Mouse (Mus musculus) adrenal gland, postnatal 10 days (tissue): ENCODE data around the gene Pak1. TPM values are rescaled to one million over a fixed set of nuclear protein-coding genes. Genes with fewer than 3 reads are reported as not detected.
"Not testable (repeated sequence)": the region's sequence is repeated elsewhere in the genome, so short reads cannot be mapped to it uniquely, and the experiment has no call there.

ENCODE experiments used
- DNase-seq: peaks from one replicate; pipeline ENCODE4 v3.0.0; 2021; ENCODE audit warnings: mixed read lengths
- total RNA-seq, 2 experiments: library from RNA; stranded (reverse); gene quantifications; 2 replicates each; pipeline ENCODE4 v1.2.3; 2021

Gene Pak1
- total RNA-seq, 2 experiments from 2014 or later = 17.7 to 20.7 TPM

DNA sequence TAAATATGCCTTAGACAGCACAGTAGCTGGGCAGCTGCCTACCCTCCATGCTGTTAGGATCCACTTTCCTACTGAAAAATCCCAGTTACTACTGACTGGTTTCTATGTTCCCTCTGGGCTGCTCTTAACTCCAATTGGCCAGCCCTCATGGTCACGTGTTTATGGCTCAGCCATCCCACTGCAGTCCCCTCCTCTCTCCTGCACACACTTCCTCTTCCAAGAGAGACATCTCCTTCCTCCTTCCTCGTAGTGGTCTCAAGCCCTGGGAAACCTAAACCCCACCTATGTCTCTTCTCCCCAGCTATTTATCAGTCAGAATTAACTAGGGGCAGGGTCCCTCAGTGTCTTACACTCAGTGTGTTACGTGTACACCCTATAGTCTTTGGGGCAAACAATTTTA, 61.2 kb downstream of the Pak1 start:
- not testable (repeated sequence) for DNase-seq

DNA sequence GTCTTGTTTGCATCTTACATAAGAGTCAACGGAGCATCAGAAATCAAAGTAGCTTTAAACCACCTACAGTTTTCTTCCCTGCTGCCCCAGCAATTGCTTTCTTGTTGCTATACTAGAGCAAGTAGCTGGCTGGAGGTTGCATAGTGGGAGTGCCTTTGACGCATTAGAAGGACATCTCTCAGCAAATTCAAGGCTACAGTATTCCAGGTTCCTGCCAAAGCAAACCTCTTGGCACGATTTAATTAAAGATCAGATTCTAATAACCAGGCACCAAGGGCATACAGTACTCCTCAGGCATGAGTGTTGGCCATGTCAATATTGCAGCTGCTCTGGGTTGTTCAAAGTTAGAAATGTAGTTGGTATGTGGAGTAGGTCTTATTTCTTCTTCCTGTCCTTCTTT, 62.0 kb downstream of the Pak1 start:
- DNase-seq = peak; percentile 28

DNA sequence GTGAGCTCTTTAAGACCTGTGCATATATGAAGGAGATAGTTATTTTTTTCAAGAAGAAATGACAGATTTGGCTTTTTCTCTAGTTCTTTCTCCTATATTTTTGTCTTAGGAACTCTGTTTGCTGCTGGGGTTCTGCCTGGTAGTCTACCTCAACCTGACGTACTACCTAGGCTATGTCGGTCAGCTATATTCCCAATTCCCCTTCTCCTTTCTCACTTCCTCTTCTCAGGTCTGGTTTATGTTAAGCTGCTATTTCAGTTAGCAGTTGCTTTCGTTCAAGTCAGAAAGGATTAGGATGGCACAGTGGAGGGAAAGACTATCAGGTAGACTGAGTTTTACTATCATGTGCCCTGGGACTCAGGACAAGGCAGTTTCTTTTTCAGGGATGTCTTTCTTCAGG, 75.2 kb downstream of the Pak1 start:
- no peak for DNase-seq

DNA sequence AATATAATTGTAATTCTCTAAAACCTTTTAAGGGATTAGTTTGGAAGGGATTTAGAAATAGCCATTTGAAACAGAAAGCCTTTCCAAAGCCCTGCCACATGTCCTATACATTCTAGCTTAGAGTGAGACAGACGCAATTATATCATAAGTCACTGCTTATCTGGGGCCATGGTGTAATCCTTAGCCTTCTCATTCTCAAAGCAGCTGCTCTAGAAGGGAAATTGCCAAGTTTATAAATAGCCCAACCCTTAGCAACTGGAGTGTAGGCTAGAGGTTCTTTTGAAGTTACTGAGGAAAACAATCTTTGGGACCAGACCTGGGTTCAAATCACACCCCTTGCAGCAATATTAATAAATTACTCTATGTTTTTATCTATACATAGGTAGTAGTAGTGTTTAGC, 76.2 kb downstream of the Pak1 start:
- no peak for DNase-seq

DNA sequence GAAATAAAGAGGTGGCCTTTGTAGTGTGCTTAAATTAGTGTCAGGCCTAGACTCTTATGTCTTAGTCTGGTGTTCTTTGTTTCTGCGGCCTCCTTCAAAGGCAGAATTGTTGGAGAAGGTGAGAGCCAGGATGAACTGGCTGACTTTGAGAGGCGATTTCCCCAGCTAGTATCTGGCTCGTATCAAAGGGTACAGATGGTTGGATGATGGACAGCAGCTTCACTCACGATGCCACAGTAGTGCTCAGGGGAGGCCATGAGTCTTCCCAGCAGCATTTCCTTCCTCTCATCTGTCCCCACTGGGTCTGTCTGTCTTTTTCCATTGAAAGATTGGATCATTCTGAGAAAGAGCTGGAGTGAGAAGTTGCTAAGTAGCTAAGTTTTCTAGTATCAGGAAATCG, 79.5 kb downstream of the Pak1 start:
- no peak for DNase-seq

DNA sequence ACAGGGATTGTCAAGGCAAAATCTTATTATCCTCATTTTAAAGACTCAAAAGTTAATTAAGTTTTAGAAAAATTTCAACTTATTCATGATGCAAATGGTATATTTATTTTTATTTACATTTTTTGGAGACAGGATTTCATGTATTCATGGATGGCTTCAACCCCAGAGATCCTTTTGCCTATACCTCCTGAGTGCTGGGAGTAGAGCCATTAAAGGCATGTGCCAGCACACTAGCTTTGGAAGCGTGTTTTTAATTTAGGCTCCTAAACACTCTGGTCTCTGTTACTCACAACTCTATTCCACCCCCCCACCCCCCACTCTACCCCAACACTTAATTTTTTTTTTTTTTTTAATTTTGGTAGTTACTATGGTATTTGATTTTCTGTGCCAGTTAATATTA, 80.4 kb downstream of the Pak1 start:
- no peak for DNase-seq

DNA sequence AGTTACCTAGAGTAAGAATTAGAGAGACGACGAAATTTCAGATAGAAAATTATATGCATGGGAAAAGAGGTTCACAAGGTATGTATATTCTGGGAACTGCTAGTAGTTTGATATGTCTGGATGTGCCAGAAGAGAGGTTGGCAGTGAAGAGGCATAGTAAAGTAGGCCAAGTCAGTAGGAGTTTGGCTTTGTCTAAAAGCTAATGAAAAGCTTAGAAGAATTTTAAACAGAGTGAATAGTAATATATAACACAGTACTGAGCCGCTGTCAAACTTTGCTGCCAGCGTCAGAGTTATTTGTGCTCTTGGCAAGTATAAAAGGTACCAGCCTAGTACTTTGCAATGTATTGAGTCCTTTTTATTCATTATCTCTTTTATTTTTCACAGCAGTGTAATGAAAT, 84.1 kb downstream of the Pak1 start:
- no peak for DNase-seq

DNA sequence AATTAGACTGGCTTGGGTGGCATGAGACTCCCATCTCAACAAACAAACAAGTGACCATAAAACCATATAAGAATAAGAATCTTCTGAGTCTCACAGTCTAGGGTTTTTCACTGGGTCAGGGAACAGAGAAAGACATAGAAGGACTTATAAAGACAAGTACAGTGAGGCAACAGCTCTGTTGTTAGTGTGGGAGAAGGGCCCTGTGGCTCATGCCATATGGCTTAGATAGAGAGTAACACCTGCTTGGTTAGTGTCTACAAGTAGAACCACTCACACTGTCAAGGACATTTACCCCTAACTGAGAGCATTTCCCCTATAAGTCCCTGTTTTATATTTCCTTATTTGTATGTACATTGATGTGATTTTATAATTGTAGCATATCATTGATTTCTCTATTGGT, 85.0 kb downstream of the Pak1 start:
- no peak for DNase-seq

DNA sequence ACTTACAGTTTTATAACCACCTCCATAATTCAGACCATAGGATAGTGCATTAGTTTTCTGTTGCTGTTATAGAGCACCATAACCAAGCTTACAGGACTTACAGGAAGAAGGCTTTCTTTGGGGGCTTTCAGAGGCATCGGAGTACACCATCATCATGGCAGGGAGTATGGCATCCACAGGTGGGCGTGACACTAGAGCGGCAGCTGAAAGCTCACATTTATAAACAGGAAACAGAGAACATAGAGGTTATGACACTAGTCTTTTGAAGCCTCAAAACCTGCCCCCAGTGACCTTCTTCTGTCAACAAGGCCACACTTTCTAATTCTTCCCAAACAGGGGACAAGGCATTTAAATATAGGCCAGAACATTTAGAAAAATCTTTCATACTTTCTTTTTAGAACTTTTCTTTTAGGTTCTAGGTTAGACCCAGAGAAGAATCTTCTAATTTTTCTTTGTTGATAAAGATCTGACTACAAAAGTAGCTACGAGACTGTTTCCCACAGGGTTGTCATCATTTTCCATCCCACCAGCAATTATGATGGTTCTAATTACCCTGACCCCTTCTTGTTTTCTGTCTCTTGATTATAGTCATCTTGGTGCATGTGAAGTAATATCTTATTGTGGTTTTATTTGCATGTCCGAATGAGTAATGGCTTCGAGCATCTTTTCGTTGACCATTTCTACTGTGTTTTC, 89.7 kb downstream of the Pak1 start:
- DNase-seq = no peak

DNA sequence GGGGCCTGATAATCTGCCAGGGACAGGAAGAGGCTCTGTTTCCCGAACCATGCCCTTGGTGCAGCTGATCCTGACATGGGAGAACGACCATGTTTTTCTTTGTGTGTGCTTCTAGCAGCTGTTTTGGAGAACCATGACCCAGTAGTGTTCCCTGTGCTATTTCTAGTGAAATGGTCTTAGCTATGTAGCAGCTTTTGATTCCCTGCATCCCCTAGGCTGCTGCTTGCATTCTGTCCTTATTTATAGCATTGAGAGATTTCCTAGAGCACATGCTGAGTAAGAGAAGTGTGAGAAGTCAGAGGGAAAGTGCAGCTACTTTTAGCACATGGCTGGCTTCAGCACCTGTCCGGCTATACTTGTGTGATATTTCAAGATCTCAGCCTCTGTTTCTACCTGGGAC, 123.3 kb downstream of the Pak1 start:
- DNase-seq = no peak

DNA sequence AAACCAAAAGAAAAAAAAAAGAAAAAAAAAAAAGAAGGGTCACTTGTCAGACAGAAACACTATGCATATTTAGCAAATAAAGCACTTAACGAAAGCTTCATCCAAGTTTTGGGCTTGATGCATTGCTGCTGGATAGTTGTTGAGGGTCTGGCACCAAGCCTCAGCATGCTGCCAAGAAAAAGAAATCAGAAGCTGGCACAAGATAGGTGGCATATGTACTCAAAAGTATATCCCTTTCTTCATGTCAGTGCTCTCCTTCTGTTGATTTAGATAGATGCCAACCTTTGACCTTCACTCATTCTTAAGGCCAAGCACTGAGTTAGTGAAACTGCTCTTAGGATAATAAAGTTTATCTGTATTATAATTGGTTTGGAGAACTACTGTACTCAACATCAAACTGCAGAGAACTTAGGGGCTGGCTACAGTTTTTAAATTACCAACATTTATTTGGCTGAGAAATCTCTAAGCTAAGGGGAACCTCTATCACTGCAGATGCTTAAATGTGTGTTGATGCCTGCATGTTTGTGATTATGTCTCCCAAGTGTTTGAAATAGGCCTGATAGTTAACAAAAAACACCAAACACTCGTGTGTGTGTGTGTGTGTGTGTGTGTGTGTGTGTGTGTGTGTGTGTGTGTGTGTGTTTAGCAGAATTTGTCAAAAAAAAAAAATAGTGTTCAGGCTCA, 126.6 kb downstream of the Pak1 start:
- peak; percentile 15 for DNase-seq

DNA sequence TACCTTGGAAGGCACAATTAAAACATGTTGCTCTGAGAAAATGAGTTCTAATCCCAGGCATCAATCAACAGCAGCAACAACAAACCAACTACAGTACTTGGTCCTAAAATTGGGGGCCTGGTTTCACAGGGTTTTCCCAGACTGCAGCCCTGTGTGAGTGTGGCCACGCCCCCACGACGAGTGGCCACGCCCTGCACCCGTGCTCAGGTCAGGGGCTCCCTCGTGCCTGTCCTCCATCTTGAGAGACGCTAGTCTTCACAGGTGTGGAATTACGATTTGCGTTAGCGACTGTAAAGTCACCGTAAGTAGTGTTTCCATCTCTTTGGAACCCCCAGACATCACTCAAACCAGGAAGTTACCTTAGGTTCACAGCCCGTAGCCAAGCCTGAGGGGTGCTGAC, 131.4 kb downstream of the Pak1 start, which contains the start of gene Gdpd4:
TSS of gene Gdpd4 (plus strand) at position 214 of the 400 bp plus-strand sequence.
- DNase-seq = no peak

DNA sequence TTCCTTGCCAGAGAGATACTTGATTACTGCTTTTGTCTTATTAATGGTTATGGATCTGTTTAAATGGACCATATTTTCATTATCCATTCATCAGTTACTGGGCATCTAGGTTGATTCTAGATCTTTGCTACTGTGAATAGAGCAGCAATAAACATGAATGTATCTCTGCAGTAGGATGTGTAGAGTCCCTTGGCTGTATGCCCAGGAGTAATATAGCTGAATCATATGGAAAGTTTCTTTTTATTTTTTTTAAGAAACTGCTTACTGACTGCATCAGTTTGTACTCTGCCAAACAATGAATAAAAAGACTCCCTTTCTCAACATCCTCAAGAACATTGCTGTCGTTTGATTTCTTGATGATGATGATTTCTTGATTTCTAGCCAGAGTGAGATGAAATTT, 137.5 kb downstream of the Pak1 start:
- no peak for DNase-seq

DNA sequence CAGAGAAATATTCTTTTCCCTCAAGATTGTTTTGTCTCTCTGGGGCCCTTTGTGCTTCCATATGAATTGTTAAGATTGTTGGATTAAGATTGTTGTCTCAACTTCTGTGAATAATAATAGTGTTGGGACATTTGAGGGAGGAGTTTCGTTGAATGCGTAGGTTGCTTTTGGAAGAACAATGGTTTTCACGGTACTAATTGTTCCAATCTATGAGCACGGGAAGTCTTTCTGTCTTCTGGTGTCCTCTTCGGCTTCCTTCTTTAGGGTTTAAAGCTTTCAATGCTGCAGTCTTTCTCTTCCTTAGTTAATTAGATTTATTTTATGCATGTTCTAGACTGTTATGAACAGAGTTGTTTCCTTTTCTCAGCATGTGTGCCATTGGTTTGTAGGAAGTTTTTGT, 138.6 kb downstream of the Pak1 start:
- no peak for DNase-seq

DNA sequence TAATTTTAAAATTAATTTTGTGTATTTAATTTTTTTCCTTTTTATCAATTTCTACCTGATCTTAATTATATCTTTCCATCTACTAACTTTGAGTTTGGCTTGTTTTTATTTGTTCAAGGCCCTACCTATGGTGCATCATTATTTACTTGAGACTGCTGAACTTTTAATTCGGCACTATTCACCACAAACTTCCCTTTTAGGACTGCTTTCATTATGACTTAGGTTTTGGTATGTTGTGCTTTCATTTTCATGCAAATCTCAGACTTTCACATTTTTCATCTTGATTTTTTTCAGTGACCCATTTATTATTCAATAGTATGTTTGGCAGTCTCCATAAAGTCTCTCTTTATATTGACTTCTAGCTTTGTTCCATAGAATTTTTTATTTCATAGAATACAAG, 156.1 kb downstream of the Pak1 start:
- DNase-seq = no peak

Other genes with a start within 250 kb of the Pak1 start
- 10 to 100 TPM; 38.3 to 49.7 TPM for gene Aamdc, start 209.0 kb upstream of the Pak1 start, total RNA-seq
- 10 to 100 TPM; 24.8 to 28.5 TPM for gene Rsf1, start 208.7 kb upstream of the Pak1 start, total RNA-seq
- 10 to 100 TPM; 57.5 to 59.1 TPM for gene Clns1a, start 91.9 kb upstream of the Pak1 start, total RNA-seq
- 1 to 10 TPM; 6.5 to 6.9 TPM for gene Aqp11, start 50.3 kb upstream of the Pak1 start, total RNA-seq
- gene Gdpd4, start 131.4 kb downstream of the Pak1 start, total RNA-seq = not detected